Mouse (Mus musculus) stomach, postnatal 0 days (tissue): Measurements from ENCODE around the gene Mta2.

Experiments
- CTCF ChIP-seq: IDR thresholded peaks from 2 replicates; pipeline ENCODE4 v1.5.1; 2016; ENCODE audit warnings: antibody characterized with exemption, low read depth, mild to moderate bottlenecking, moderate library complexity
- EP300 ChIP-seq: optimal IDR thresholded peaks from 2 replicates; pipeline ENCODE3; 2016; ENCODE audit warnings: antibody characterized with exemption

- no peak for TF ChIP-seq EP300
- peak; percentile 18; the same call in 1 of the 2 replicates for TF ChIP-seq CTCF
Measured at GRCm38 (mm10) chr19:8994813-8995607, 53.3 kb downstream of the Mta2 start.
